Mouse (Mus musculus): ENCODE data around the gene Nxn. TPM values are rescaled to one million over a fixed set of nuclear protein-coding genes. Genes with fewer than 3 reads are reported as not detected.

Nxn gene
- polyA plus RNA-seq, 1 experiment from 2014 or later, result 19.9 TPM

DNA sequence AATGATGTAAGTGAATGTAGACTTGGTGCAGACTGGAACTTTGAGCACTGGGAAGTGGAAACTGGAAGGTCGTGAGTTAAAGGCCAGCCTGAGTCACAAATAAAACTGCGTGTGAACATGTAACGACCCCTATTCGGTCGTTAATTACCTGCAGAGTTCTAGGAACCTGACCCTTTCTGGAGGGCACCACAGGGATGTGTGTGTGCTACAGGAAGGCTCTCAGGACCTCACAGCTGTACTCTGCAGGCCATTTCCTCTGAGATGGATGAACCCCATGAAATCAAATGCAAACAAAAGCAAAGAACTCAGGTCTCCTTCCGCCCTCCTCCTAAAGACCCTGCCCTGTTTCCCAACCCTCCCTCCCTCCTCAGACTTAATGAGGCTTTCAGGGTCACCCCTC is 89.9 kb downstream of the Nxn start:
- Histone ChIP-seq H3K4me3 (no peak overlapping the region), H3K36me3 (no peaks in the 10 kb centered on the region), H3K4me1 (peaks cover 15% of the 10 kb centered on the region; the same call in 1 of the 2 replicates), H3K27me3 (no peaks in the 10 kb centered on the region), H3K9ac (replicated peaks) (no peak overlapping the region), H3K27ac (replicated peaks) (no peak overlapping the region), H3K9me3 (no peaks in the 10 kb centered on the region), H3K4me2 (replicated peaks) (no peak overlapping the region)
- WGBS, result 31% methylated on average over 6 of the region's 6 CpGs
- ATAC-seq (replicated peaks), result no peak

DNA sequence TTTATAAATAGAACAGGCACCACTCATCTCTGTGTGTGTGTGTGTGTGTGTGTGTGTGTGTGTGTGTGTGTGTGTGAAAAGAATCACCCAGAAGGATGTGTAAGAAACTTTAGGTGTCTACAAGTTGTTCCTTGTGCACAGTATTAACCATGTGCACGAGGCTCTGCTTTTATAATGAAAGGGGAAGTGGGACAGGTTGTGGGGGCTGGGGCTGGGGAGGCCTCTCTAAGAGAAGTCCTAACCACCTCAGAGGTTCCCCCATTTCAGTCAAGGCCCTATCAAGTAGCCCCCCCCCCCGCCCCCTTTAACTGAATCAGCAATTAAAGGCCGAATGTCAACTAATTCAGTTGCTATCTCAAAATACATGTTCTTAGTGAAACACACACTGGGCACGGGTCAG is 92.2 kb downstream of the Nxn start:
- Histone ChIP-seq H3K27ac (replicated peaks) (no peak overlapping the region), H3K27me3 (no peaks in the 10 kb centered on the region), H3K4me2 (replicated peaks) (no peak overlapping the region), H3K4me3 (no peak overlapping the region), H3K9ac (replicated peaks) (no peak overlapping the region), H3K36me3 (no peaks in the 10 kb centered on the region), H3K9me3 (no peaks in the 10 kb centered on the region), H3K4me1 (peaks cover 9% of the 10 kb centered on the region; the same call in 1 of the 2 replicates)
- 46% methylated on average over 4 of the region's 4 CpGs for WGBS
- ATAC-seq (replicated peaks), result no peak

DNA sequence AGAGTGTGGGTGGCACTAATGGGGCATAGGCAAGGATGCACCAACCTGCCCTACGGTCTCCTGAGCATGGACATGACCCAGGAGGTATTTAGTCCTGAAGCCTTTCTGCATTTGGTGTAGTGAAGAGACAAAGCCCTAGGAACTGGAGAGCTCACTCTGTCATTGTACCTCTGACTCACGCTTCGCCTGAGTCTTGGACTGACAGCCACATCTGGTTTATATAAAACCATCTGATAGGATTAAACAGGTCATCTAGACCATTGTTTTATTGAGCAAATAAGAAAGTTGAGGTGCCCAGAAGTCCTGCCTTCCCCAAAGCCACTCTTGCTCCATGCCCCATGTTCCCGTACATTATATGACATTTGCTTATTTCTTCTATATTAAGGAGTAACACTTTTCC is 93.4 kb downstream of the Nxn start:
- Histone ChIP-seq H3K4me2 (replicated peaks) (no peak overlapping the region), H3K27ac (replicated peaks) (no peak overlapping the region), H3K27me3 (no peaks in the 10 kb centered on the region), H3K9me3 (no peaks in the 10 kb centered on the region), H3K4me3 (no peak overlapping the region), H3K9ac (replicated peaks) (no peak overlapping the region), H3K4me1 (peaks cover under 1% of the 10 kb centered on the region; the same call in 1 of the 2 replicates), H3K36me3 (no peaks in the 10 kb centered on the region)
- no peak for ATAC-seq (replicated peaks)
- 81% methylated on average over 4 of the region's 4 CpGs for WGBS

DNA sequence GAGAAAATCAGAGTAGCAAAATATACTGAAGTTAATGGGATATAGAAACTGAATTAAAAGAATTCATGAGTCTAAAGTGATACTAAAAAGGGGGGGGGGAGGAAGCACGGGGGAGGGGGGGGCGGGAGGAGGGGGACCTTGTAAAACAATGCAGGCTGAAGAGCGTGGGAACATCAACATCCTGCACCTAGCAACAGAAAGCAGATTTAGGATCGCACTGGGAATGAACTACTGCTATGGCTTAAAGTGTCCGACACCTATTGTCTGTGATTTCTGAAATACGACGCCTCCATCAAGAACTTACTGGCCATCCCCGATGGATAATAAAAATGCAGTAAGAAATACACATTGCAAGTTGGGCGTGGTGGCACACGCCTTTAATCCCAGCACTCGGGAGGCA is 95.6 kb downstream of the Nxn start:
- Histone ChIP-seq H3K4me2 (replicated peaks) (no peak overlapping the region), H3K9ac (replicated peaks) (no peak overlapping the region), H3K9me3 (no peaks in the 10 kb centered on the region), H3K36me3 (no peaks in the 10 kb centered on the region), H3K27ac (replicated peaks) (no peak overlapping the region), H3K4me3 (no peak overlapping the region), H3K27me3 (no peaks in the 10 kb centered on the region), H3K4me1 (peaks cover 14% of the 10 kb centered on the region)
- ATAC-seq (replicated peaks), result no peak
- 74% methylated on average over 10 of the region's 11 CpGs for WGBS

DNA sequence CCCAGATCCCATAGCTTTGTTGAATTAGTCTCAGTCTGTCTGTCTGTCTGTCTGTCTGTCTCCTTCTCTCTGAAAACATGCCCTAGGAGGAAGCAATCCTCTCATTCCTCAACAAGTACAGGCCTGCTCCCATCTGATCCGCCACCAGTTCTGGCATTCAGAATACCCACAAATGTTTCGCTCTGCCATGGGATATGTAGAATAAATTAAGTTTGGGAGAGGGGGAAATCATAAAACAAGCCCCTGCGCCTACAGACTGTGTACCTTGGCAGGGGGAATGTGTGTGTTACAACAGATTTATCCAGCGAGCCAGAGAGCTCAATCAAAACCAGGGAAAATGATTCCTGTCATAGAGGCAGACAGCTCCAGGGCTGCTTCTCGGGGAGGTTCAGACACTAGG is 98.1 kb downstream of the Nxn start:
- H3K4me3 ChIP-seq, result no peak overlapping the region
- 70% methylated on average over 5 of the region's 5 CpGs for WGBS

DNA sequence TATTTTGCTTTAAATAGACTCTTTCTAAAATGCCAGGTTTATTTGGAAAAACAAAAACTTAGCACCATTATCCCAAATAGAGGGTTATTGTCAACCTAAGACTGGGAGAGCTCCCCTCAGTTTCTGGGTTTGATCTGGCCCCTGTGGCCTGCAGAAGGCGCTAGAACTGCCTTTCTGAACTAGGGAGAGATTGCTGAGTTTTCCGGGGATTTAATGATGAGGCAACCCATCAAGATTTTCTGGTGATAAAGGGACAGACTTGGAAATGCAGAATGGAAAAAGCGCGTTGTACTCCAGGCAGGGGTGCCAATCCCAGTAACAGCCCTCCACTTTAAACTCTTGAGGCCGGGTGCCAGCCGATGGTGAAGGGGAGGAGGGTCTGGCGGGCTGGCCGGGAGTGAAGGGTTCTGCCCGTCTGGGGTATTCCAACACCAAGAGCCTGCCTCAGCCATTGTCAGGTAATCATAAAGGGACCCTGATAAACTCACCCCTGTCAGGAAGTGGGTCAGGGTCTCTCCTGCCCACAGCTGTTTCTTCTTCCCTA is 100.4 kb downstream of the Nxn start:
- no peak overlapping the region for H3K4me2 ChIP-seq (replicated peaks)
- ATAC-seq (replicated peaks), result no peak
- no peaks in the 10 kb centered on the region for H3K9me3 ChIP-seq
- H3K36me3 ChIP-seq, result no peaks in the 10 kb centered on the region
- no peak overlapping the region for H3K27ac ChIP-seq (replicated peaks)
- H3K4me3 ChIP-seq, result no peak overlapping the region
- 51% methylated on average over 9 of the region's 9 CpGs for WGBS
- no peaks in the 10 kb centered on the region for H3K27me3 ChIP-seq
- H3K9ac ChIP-seq (replicated peaks), result no peak overlapping the region
- peaks cover 35% of the 10 kb centered on the region for H3K4me1 ChIP-seq

More for the DNA sequence above, 98.1 kb downstream of the Nxn start:
- no peak overlapping the region for H3K4me2 ChIP-seq (replicated peaks)
- H3K4me1 ChIP-seq, result peaks cover 20% of the 10 kb centered on the region
- H3K9me3 ChIP-seq, result no peaks in the 10 kb centered on the region
- H3K27ac ChIP-seq (replicated peaks), result no peak overlapping the region
- no peaks in the 10 kb centered on the region for H3K36me3 ChIP-seq
- no peak for ATAC-seq (replicated peaks)
- no peaks in the 10 kb centered on the region for H3K27me3 ChIP-seq
- H3K9ac ChIP-seq (replicated peaks), result no peak overlapping the region

DNA sequence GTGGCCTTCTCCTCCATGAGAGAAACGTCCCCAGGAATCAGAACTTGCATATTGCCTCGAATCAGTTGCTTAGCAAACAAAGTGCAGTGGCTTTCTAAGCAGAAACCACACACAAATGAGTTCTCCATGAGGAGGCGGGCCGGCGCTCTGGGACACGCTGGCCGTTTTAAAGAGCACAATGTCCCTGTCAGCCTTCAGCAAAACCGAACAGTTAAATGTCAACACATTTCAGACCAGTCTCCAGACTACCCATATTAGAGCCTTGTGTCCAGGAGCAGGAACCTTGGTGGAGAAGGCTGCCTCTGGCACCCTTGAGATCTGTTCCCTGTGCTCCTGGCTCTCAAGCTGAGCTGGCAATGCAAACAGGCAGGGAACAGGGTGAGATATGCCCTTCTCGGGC is 101.7 kb downstream of the Nxn start:
- ATAC-seq (replicated peaks), result no peak
- Histone ChIP-seq H3K27ac (replicated peaks) (no peak overlapping the region), H3K36me3 (no peaks in the 10 kb centered on the region), H3K27me3 (no peaks in the 10 kb centered on the region), H3K4me3 (no peak overlapping the region), H3K4me1 (peaks cover 45% of the 10 kb centered on the region), H3K4me2 (replicated peaks) (no peak overlapping the region), H3K9ac (replicated peaks) (no peak overlapping the region), H3K9me3 (no peaks in the 10 kb centered on the region)
- 24% methylated on average over 9 of the region's 9 CpGs for WGBS

DNA sequence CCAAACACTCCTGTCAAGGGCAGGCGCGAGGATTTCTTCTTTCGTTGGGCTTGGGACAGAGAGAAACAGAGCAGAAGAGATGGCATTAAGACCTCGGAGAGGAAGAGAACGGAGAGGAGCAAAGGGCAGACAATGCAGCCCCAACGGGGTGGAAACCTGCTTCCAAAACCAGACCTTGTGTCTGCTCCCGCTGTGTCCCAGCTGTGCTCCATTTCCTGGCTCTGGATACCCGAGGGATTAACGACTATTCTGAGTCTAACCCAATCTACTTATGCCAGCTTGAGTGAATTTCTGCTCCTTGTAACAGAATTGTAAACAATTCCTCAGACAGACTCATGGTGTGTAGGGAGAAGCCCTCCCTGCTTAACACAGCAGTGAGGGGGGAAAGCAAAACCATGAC is 104.1 kb downstream of the Nxn start:
- 22% methylated on average over 9 of the region's 9 CpGs for WGBS
- Histone ChIP-seq H3K9ac (replicated peaks) (no peak overlapping the region), H3K4me2 (replicated peaks) (no peak overlapping the region), H3K9me3 (no peaks in the 10 kb centered on the region), H3K27ac (replicated peaks) (no peak overlapping the region), H3K4me3 (no peak overlapping the region), H3K4me1 (peaks cover 55% of the 10 kb centered on the region), H3K27me3 (no peaks in the 10 kb centered on the region), H3K36me3 (no peaks in the 10 kb centered on the region)
- ATAC-seq (replicated peaks), result no peak

DNA sequence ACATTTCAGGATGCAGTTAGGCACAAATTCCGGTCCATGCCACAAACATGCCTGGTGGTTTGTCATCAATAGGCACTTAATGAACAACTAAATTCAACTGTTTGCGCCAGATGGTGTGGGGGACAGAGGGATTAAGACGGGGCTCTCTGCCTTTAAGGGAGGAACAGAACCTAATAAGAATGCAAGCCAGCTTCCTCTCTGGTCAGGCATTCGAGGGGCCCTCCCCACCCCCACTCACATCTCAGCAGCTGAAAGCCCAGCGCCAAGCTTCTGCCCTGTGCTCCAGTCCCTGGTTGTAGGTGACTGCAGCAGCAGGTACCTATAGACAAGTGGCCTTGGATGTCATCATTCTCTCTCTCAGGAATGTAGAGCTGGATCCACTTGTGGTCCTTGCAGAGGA is 104.9 kb downstream of the Nxn start:
- Histone ChIP-seq H3K9me3 (no peaks in the 10 kb centered on the region), H3K27ac (replicated peaks) (no peak overlapping the region), H3K36me3 (no peaks in the 10 kb centered on the region), H3K4me1 (peaks cover 60% of the 10 kb centered on the region), H3K4me3 (no peak overlapping the region), H3K4me2 (replicated peaks) (no peak overlapping the region), H3K9ac (replicated peaks) (no peak overlapping the region), H3K27me3 (no peaks in the 10 kb centered on the region)
- ATAC-seq (replicated peaks), result no peak
- 26% methylated on average over 5 of the region's 5 CpGs for WGBS

DNA sequence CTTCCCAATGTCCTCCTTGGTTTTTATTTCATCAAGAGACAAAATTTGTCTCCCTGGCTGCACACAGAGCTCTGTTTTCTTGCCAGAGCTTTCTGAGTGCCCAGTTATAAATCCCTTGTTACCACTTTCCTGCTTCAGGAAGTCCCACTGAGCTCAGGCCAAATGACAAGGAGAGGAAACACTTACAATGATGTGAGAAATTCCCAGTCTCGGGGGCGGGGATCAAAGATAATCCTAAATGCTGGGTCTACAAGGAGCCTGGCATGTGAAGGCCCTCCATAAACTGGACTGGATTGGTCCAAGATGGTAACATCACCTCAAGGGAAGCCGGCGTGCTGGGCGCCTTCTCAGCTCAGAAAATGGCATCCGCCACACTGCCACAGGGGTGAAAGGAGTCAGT is 106.1 kb downstream of the Nxn start:
- ATAC-seq (replicated peaks), result no peak
- WGBS, result 67% methylated on average over 6 of the region's 6 CpGs
- Histone ChIP-seq H3K9me3 (no peaks in the 10 kb centered on the region), H3K27ac (replicated peaks) (no peak overlapping the region; the same call in 1 of the 2 replicates), H3K4me2 (replicated peaks) (no peak overlapping the region), H3K36me3 (no peaks in the 10 kb centered on the region), H3K4me1 (peaks cover 64% of the 10 kb centered on the region), H3K9ac (replicated peaks) (no peak overlapping the region), H3K4me3 (no peak overlapping the region), H3K27me3 (no peaks in the 10 kb centered on the region)

DNA sequence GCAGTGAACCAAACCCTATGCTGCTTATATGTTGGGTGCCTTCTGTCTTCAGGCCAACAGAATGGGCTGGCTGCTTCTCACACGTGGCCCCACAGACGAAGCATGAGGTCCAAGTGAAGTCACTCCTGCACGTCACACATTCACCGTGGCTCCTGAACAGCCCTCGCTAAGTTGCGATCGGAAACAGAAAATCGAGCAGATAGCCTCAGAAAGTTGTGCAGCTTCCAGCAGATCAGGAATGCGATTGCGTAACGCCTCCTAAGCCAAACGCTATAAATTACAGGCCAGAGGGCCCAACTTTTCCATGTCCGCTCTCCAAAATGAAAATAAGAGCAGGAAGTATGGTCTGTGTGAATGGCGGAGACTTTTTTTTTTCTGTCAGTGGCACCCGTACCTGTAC is 106.5 kb downstream of the Nxn start:
- Histone ChIP-seq H3K4me3 (no peak overlapping the region), H3K27ac (replicated peaks) (no peak overlapping the region), H3K4me2 (replicated peaks) (no peak overlapping the region), H3K27me3 (no peaks in the 10 kb centered on the region), H3K4me1 (peaks cover 68% of the 10 kb centered on the region), H3K9me3 (no peaks in the 10 kb centered on the region), H3K36me3 (no peaks in the 10 kb centered on the region), H3K9ac (replicated peaks) (no peak overlapping the region)
- no peak for ATAC-seq (replicated peaks)
- WGBS, result 83% methylated on average over 15 of the region's 15 CpGs

DNA sequence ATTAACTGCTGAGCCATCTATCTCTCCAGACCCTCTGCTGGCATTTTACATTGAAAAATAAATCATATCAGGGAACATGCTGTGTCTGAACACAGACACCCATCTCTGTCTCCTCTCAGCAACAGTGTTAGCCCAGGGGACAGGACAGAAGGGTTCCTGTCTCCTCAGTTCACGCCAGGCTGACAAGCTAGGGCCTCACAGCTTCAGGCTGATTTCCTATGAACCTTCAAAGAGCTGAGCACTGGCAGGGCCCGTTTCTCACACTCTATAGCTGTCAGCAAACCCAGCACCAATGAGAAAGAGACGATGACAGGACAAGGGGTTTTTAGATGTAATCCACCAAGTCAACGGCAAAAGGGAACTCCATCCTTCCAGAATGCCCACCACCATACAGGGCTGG is 107.0 kb downstream of the Nxn start:
- Histone ChIP-seq H3K27me3 (no peaks in the 10 kb centered on the region), H3K4me3 (no peak overlapping the region), H3K9ac (replicated peaks) (no peak overlapping the region), H3K9me3 (no peaks in the 10 kb centered on the region), H3K4me2 (replicated peaks) (no peak overlapping the region), H3K36me3 (no peaks in the 10 kb centered on the region), H3K4me1 (peaks cover 65% of the 10 kb centered on the region), H3K27ac (replicated peaks) (no peak overlapping the region)
- no peak for ATAC-seq (replicated peaks)
- WGBS, result 67% methylated on average over 4 of the region's 4 CpGs

DNA sequence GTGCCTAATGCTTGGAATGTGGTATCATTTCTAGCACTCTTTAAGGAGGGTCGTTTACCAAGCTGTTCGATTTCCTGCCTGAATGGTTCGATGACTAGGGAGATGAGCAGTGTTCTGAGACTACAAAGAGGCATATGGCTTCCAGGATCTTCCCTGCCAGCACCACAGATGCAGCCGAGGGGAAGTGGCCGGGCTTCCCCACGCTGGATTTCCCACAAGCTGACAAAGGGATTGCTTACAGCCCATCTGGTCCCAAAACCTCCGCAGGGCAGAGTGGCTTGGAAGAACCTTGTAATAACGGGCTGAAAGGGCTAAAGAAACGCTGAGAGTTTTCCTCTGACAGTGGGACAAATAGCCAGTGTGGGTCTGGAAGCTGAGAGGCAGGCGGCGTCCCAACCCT is 108.6 kb downstream of the Nxn start:
- Histone ChIP-seq H3K9me3 (no peaks in the 10 kb centered on the region), H3K4me1 (peaks cover 64% of the 10 kb centered on the region), H3K9ac (replicated peaks) (no peak overlapping the region), H3K4me3 (no peak overlapping the region), H3K36me3 (no peaks in the 10 kb centered on the region), H3K27me3 (no peaks in the 10 kb centered on the region), H3K27ac (replicated peaks) (peak overlapping the region; percentile 77), H3K4me2 (replicated peaks) (no peak overlapping the region)
- peak; percentile 88 for ATAC-seq (replicated peaks)
- WGBS, result 15% methylated on average over 11 of the region's 11 CpGs

Data from forebrain, embryonic 15.5 days (tissue).